Mouse (Mus musculus): ENCODE measurements at regions not wholly inside any gene's neighbourhood (a gene's known extent, or its start where the extent isn't known, plus 50 kb on each side); places are given as distances from the start of the nearest gene placed in this dataset.

DNA sequence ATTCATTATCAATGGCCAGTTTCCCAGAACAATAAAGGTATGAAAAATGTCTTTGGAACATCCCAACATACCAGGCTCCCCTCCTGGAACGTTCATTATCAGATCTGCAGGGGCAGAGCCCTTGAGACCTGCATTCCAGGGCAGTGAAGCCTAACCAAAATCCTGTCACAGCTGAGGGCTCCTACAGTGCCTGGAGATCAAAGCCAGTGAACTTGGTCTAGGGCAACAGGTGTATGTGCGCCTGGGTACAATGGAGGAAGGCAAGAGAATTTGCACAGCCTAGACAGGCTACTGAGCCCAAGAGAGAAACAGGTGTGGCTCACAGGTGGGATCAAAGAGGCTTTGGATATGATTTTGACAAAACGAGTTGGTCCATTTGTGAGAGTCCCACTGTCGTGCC, 335.6 kb downstream of the Efnb2 start:
- Histone ChIP-seq H3K27me3 (ENCODE audit: control insufficient read depth in 1 of 2, insufficient read depth in 2 of 2, low read length in 2 of 2) (no peaks in the 10 kb centered on the region), H3K27ac (ENCODE audit: control insufficient read depth, low read depth, low read length) (no peak overlapping the region), H3K79me2 (ENCODE audit: control insufficient read depth, insufficient read depth, low read length, poor library complexity) (no peaks in the 10 kb centered on the region), H3K4me3 (ENCODE audit: control insufficient read depth in 1 of 2, insufficient read depth in 1 of 2, low read depth in 2 of 2, low read length in 2 of 2) (no peak overlapping the region), H3K36me3 (ENCODE audit: control insufficient read depth in 1 of 2, insufficient read depth in 2 of 2, low read length in 2 of 2) (no peaks in the 10 kb centered on the region), H3K9ac (ENCODE audit: control insufficient read depth, low read depth, low read length, poor library complexity, severe bottlenecking) (no peak overlapping the region), H3K9me3 (replicated peaks; ENCODE audit: insufficient read depth, low read length) (no peaks in the 10 kb centered on the region), H3K4me1 (ENCODE audit: control insufficient read depth in 1 of 2, insufficient read depth in 2 of 2, low read length in 2 of 2) (no peaks in the 10 kb centered on the region)
- TF ChIP-seq ZNF384 (IDR thresholded peaks at IDR 0.05; ENCODE audit: low read depth, low read length) (no peak), MEF2A (IDR thresholded peaks at IDR 0.05; ENCODE audit: extremely low read depth, insufficient replicate concordance, low read depth, low read length, poor library complexity, severe bottlenecking) (no peak), EP300 (IDR thresholded peaks at IDR 0.05; ENCODE audit: low read depth in 1 of 2, low read length in 2 of 2) (no peak), POLR2A (IDR thresholded peaks at IDR 0.05; ENCODE audit: control insufficient read depth in 1 of 2, insufficient read depth in 1 of 2, low read depth in 1 of 2, low read length in 2 of 2, poor library complexity in 1 of 2) (no peak), CTCF (IDR thresholded peaks at IDR 0.05 in 2 of 3, conservative IDR thresholded peaks at IDR 0.05 in 1 of 3; ENCODE audit: control insufficient read depth in 1 of 3, insufficient read depth in 1 of 3, low read depth in 2 of 3, low read length in 3 of 3, poor library complexity in 1 of 3, severe bottlenecking in 1 of 3) (no peak), MAX (IDR thresholded peaks at IDR 0.05; ENCODE audit: low read length) (no peak), GABPA (IDR thresholded peaks at IDR 0.05; ENCODE audit: low read depth, low read length) (no peak), RAD21 (IDR thresholded peaks at IDR 0.05; ENCODE audit: low read depth, low read length) (no peak), POLR2AphosphoS2 (IDR thresholded peaks at IDR 0.05; ENCODE audit: low read length) (no peak), RCOR1 (IDR thresholded peaks at IDR 0.05; ENCODE audit: low read depth, low read length) (no peak), TAL1 (IDR thresholded peaks at IDR 0.05; ENCODE audit: low read length) (no peak), KAT2A (conservative IDR thresholded peaks at IDR 0.05; ENCODE audit: low read depth, low read length) (no peak), SMC3 (IDR thresholded peaks at IDR 0.05; ENCODE audit: low read depth, low read length) (no peak), MXI1 (IDR thresholded peaks at IDR 0.05; ENCODE audit: low read depth, low read length) (no peak), MAZ (IDR thresholded peaks at IDR 0.05; ENCODE audit: low read depth, low read length) (no peak), USF2 (IDR thresholded peaks at IDR 0.05; ENCODE audit: borderline replicate concordance in 1 of 2, insufficient read depth in 1 of 2, low read depth in 1 of 2, low read length in 2 of 2) (no peak), ELF1 (IDR thresholded peaks at IDR 0.05; ENCODE audit: low read depth, low read length) (no peak)
- no peak for DNase-seq (ENCODE audit: low read depth, low spot score)

DNA sequence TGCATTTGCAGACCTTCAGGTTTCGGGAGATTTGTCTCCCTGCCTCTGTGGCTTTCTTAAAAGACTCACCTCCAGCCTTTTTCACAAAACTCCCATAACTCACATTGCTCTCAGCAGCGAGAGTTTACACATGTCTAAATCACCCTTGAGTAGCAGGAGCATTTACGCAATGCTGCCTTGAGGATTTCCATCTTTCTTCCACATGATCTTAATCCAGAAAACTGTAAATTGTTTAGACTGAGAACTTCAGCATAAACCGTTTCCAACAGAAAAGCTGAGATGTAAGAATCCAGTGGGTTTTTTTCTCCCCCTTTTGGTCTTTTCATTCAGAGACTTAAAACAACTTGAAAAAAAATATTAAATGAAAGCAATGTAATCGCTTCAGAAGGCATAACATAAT, 336.5 kb downstream of the Efnb2 start:
- Histone ChIP-seq H3K27ac (ENCODE audit: control insufficient read depth, low read depth, low read length) (no peak overlapping the region), H3K4me1 (ENCODE audit: control insufficient read depth in 1 of 2, insufficient read depth in 2 of 2, low read length in 2 of 2) (no peaks in the 10 kb centered on the region), H3K36me3 (ENCODE audit: control insufficient read depth in 1 of 2, insufficient read depth in 2 of 2, low read length in 2 of 2) (no peaks in the 10 kb centered on the region), H3K27me3 (ENCODE audit: control insufficient read depth in 1 of 2, insufficient read depth in 2 of 2, low read length in 2 of 2) (no peaks in the 10 kb centered on the region), H3K9me3 (replicated peaks; ENCODE audit: insufficient read depth, low read length) (no peaks in the 10 kb centered on the region), H3K79me2 (ENCODE audit: control insufficient read depth, insufficient read depth, low read length, poor library complexity) (no peaks in the 10 kb centered on the region), H3K9ac (ENCODE audit: control insufficient read depth, low read depth, low read length, poor library complexity, severe bottlenecking) (no peak overlapping the region), H3K4me3 (ENCODE audit: control insufficient read depth in 1 of 2, insufficient read depth in 1 of 2, low read depth in 2 of 2, low read length in 2 of 2) (no peak overlapping the region)
- no peak for TF ChIP-seq TAL1 (IDR thresholded peaks at IDR 0.05; ENCODE audit: low read length)
- no peak for TF ChIP-seq TBP (IDR thresholded peaks at IDR 0.05; ENCODE audit: low read depth, low read length)
- no peak for TF ChIP-seq NRF1 (IDR thresholded peaks at IDR 0.05; ENCODE audit: insufficient read depth, low read depth, low read length, poor library complexity, severe bottlenecking)
- TF ChIP-seq MYB (IDR thresholded peaks at IDR 0.05; ENCODE audit: low read depth, low read length) = no peak
- TF ChIP-seq MEF2A (IDR thresholded peaks at IDR 0.05; ENCODE audit: extremely low read depth, insufficient replicate concordance, low read depth, low read length, poor library complexity, severe bottlenecking) = no peak
- no peak for TF ChIP-seq BHLHE40 (IDR thresholded peaks at IDR 0.05; ENCODE audit: borderline replicate concordance, low read depth, low read length)
- TF ChIP-seq SIN3A (IDR thresholded peaks at IDR 0.05; ENCODE audit: low read length) = no peak
- no peak for TF ChIP-seq GABPA (IDR thresholded peaks at IDR 0.05; ENCODE audit: low read depth, low read length)
- no peak for TF ChIP-seq CHD1 (IDR thresholded peaks at IDR 0.05; ENCODE audit: low read depth, low read length)
- no peak for TF ChIP-seq UBTF (IDR thresholded peaks at IDR 0.05; ENCODE audit: borderline replicate concordance, insufficient read depth, low read depth, low read length)
- TF ChIP-seq KAT2A (conservative IDR thresholded peaks at IDR 0.05; ENCODE audit: low read depth, low read length) = no peak
- no peak for TF ChIP-seq HCFC1 (IDR thresholded peaks at IDR 0.05; ENCODE audit: low read depth, low read length)
- TF ChIP-seq POLR2AphosphoS5 (IDR thresholded peaks at IDR 0.05; ENCODE audit: borderline replicate concordance, low read depth, low read length) = no peak
- TF ChIP-seq RAD21 (IDR thresholded peaks at IDR 0.05; ENCODE audit: low read depth, low read length) = no peak
- TF ChIP-seq CHD2 (IDR thresholded peaks at IDR 0.05; ENCODE audit: low read length) = no peak
- TF ChIP-seq MXI1 (IDR thresholded peaks at IDR 0.05; ENCODE audit: low read depth, low read length) = no peak
- no peak for TF ChIP-seq ZC3H11A (IDR thresholded peaks at IDR 0.05; ENCODE audit: low read depth, low read length)
- no peak for DNase-seq (ENCODE audit: low read depth, low spot score)
